Mouse (Mus musculus): ENCODE measurements at regions not wholly inside any gene's neighbourhood (a gene's known extent, or its start where the extent isn't known, plus 50 kb on each side); places are given as distances from the start of the nearest gene placed in this dataset.

- no peak for DNase-seq
These were observed 1087.0 kb downstream of the Dnajb9 start for GRCm38 (mm10) chr12:43123160-43123559.

- DNase-seq, result no peak
These were observed 1098.0 kb downstream of the Dnajb9 start for GRCm38 (mm10) chr12:43112096-43112495.

GRCm38 (mm10) chr12:43099382-43099781, 1110.7 kb downstream of the Dnajb9 start:
- no peak for DNase-seq

GRCm38 (mm10) chr12:43078081-43078480, 1132.0 kb downstream of the Dnajb9 start:
- DNase-seq, result peak; percentile 0

Measured in embryo, embryonic 11 days (tissue).